Mouse (Mus musculus) cerebellum, postnatal 10 days (tissue): Measurements from ENCODE around the gene Rptor.

ENCODE experiments used
- DNase-seq, 2 experiments: peaks; one replicate each; pipeline ENCODE4 v3.0.0; 2021; ENCODE audit warnings: mixed read lengths in 2 of 2

Gene Rptor

GRCm38 (mm10) chr11:119744436-119744835, 141.7 kb downstream of the Rptor start:
- DNase-seq, result no peak

- DNase-seq, result peak; percentile 42 to 45
These were observed 142.6 kb downstream of the Rptor start for GRCm38 (mm10) chr11:119745333-119745732.

GRCm38 (mm10) chr11:119754459-119754858, 151.8 kb downstream of the Rptor start:
- DNase-seq, result no peak

- no peak for DNase-seq
These were observed 155.5 kb downstream of the Rptor start for GRCm38 (mm10) chr11:119758214-119758613.

- DNase-seq, result no peak
These were observed 156.1 kb downstream of the Rptor start for GRCm38 (mm10) chr11:119758705-119759327.

GRCm38 (mm10) chr11:119762911-119763310, 160.2 kb downstream of the Rptor start:
- DNase-seq, result no peak

- no peak for DNase-seq
These were observed 163.3 kb downstream of the Rptor start for GRCm38 (mm10) chr11:119766023-119766422.

- DNase-seq, result no peak
These were observed 164.2 kb downstream of the Rptor start for GRCm38 (mm10) chr11:119766782-119767459.

- DNase-seq, result peak in 1 of 2 experiments; percentile 36
These were observed 164.8 kb downstream of the Rptor start for GRCm38 (mm10) chr11:119767525-119767924.

- peak in 1 of 2 experiments; percentile 58 for DNase-seq
These were observed 165.8 kb downstream of the Rptor start for GRCm38 (mm10) chr11:119768511-119768910.

GRCm38 (mm10) chr11:119769666-119770065, 167.0 kb downstream of the Rptor start:
- DNase-seq, result peak; percentile 39 to 54

GRCm38 (mm10) chr11:119770985-119771384, 168.3 kb downstream of the Rptor start:
- DNase-seq, result no peak

GRCm38 (mm10) chr11:119772896-119773295, 170.2 kb downstream of the Rptor start:
- DNase-seq, result peak; percentile 91 to 95

- no peak for DNase-seq
These were observed 172.5 kb downstream of the Rptor start for GRCm38 (mm10) chr11:119775076-119775760.

GRCm38 (mm10) chr11:119777236-119777635, 174.5 kb downstream of the Rptor start:
- no peak for DNase-seq

GRCm38 (mm10) chr11:119777872-119778271, 175.2 kb downstream of the Rptor start:
- no peak for DNase-seq

GRCm38 (mm10) chr11:119780290-119780689, 177.6 kb downstream of the Rptor start:
- no peak for DNase-seq

- DNase-seq, result peak in 1 of 2 experiments; percentile 49
These were observed 178.5 kb downstream of the Rptor start for GRCm38 (mm10) chr11:119781165-119781564.

- DNase-seq, result peak; percentile 57 to 75
These were observed 179.0 kb downstream of the Rptor start for GRCm38 (mm10) chr11:119781726-119782125.

GRCm38 (mm10) chr11:119783653-119784052, 180.9 kb downstream of the Rptor start:
- DNase-seq, result no peak

GRCm38 (mm10) chr11:119784672-119785341, 182.1 kb downstream of the Rptor start:
- no peak for DNase-seq

GRCm38 (mm10) chr11:119785661-119786384, 183.1 kb downstream of the Rptor start:
- no peak for DNase-seq
